Mouse (Mus musculus) embryonic facial prominence, embryonic 15.5 days (tissue): ENCODE results near the gene Cpn2. TPM values are rescaled to one million over a fixed set of nuclear protein-coding genes. Genes with fewer than 3 reads are reported as not detected.

Experiments
- ATAC-seq: fragments of 200-750 bp; cut with Nextera tagmentation; 2 replicates; pipeline ENCODE4 v1.8.0; 2017; ENCODE audit warnings: low read depth, moderate TSS enrichment; ENCODE audit not compliant: insufficient number of reproducible peaks, low FRiP score, low TSS enrichment
- H3K27ac ChIP-seq: fragments of 300-500 bp; sonication (generic); replicated peaks from 2 replicates; pipeline ENCODE4 v1.5.1; 2015; ENCODE audit warnings: mild to moderate bottlenecking, inconsistent platforms
- H3K27me3 ChIP-seq: fragments of 300-500 bp; sonication (generic); 2 replicates; pipeline ENCODE4 v1.6.1; 2015; ENCODE audit warnings: inconsistent platforms
- H3K36me3 ChIP-seq: fragments of 300-500 bp; sonication (generic); 2 replicates; pipeline ENCODE4 v1.6.1; 2015; ENCODE audit warnings: mild to moderate bottlenecking, inconsistent platforms
- H3K4me1 ChIP-seq: fragments of 300-500 bp; sonication (generic); 2 replicates; pipeline ENCODE4 v1.6.1; 2015; ENCODE audit warnings: inconsistent platforms
- H3K4me2 ChIP-seq: fragments of 300-500 bp; sonication (generic); replicated peaks from 2 replicates; pipeline ENCODE4 v1.6.1; 2015; ENCODE audit warnings: mild to moderate bottlenecking, inconsistent platforms
- H3K4me3 ChIP-seq: fragments of 300-500 bp; sonication (generic); replicated peaks from 2 replicates; pipeline ENCODE4 v1.5.1; 2015; ENCODE audit warnings: mild to moderate bottlenecking, inconsistent platforms
- H3K9ac ChIP-seq: fragments of 300-500 bp; sonication (generic); 2 replicates; pipeline ENCODE4 v1.6.1; 2015; ENCODE audit warnings: inconsistent platforms
- H3K9me3 ChIP-seq: fragments of 300-500 bp; sonication (generic); replicated peaks from 2 replicates; pipeline ENCODE4 v1.6.1; 2016; ENCODE audit warnings: inconsistent platforms
- WGBS: fragments of 180-500 bp; shearing (Covaris S2); methylation state at CpG from one replicate; pipeline ENCODE4 v1.1.7; 2015; 5-methylcytosine and 5-hydroxymethylcytosine counted together
- polyA plus RNA-seq: library from polyadenylated mRNA; unstranded; fragments of >200 nt; fragmentation: Nextera tagmentation; extraction: Ambion mirVana; gene quantifications from 2 replicates; pipeline ENCODE4 v1.2.1, GENCODE M21; 2015

The Cpn2 gene
- polyA plus RNA-seq, 1 experiment from 2014 or later = not detected

DNA sequence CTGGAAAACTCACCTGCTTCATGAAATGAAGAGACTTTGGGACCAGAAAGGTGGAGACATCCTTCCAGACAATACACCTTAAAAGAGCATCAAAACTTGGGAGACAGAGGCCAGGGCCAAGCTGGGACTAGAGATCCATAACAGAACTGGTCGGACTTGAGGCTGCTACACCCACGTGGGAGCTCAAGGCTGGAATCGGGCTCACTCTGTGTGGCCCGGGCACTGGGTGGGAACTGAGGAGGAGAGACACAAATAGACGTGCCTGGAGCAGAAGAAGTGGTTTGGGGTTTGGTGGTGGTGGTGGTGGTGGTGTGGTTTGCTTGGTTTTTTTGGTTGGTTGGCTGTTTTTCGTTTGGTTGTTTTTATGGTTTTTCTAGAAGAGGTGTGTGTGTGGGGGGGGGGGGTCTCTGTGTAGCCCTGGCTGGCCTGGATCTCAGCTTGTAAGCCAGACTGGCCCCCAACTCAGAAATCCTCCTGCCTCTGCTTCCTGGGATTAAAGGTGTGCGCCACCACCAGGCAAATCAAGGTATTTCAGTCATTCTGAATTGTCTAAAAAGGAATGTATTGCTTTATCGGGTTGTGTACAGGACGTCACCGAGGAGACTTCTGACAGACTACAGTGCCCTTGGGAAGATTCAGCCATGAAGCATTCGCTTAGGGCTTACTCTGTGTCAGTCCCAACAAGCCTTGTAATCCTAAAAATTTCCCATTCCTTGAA, 60.0 kb downstream of the Cpn2 start:
- WGBS = 83% methylated on average over 11 of the region's 11 CpGs
- no peak for ATAC-seq
- no peaks in the 10 kb centered on the region for H3K27me3 ChIP-seq
- no peaks in the 10 kb centered on the region for H3K9me3 ChIP-seq
- no peak overlapping the region for H3K4me2 ChIP-seq
- H3K36me3 ChIP-seq = no peaks in the 10 kb centered on the region
- H3K9ac ChIP-seq = no peak overlapping the region
- peaks cover 14% of the 10 kb centered on the region for H3K4me1 ChIP-seq
- H3K4me3 ChIP-seq = no peak overlapping the region
- H3K27ac ChIP-seq = no peak overlapping the region

Other genes with a start within 250 kb of the Cpn2 start
- 63.6 and 66.0 TPM in 2 replicates for gene Hes1, start 203.1 kb downstream of the Cpn2 start, polyA plus RNA-seq
- gene Lrrc15, start 15.8 kb upstream of the Cpn2 start, polyA plus RNA-seq = 4.9 and 5.9 TPM in 2 replicates
- gene Gp5, start 43.3 kb upstream of the Cpn2 start, polyA plus RNA-seq = 0.47 and 0.58 TPM in 2 replicates
- gene Atp13a3, start 138.5 kb upstream of the Cpn2 start, polyA plus RNA-seq = 10.2 and 11.0 TPM in 2 replicates